Mouse (Mus musculus) c-Kit-positive CD71-positive TER-119-negative erythroid progenitor cells, embryonic 14.5 days (primary cell): ENCODE data around the gene Ccndbp1.
"Not testable (repeated sequence)": the region's sequence is repeated elsewhere in the genome, so short reads cannot be mapped to it uniquely, and the experiment has no call there.

ENCODE experiments used
- DNase-seq: peaks from one replicate; pipeline ENCODE4 v3.0.0-alpha.2; 2013; ENCODE audit warnings: low read depth

Ccndbp1 gene

GRCm38 (mm10) chr2:121007925-121008663, at the start of gene Ccndbp1:
Gene Ccndbp1 (plus strand): TSS chr2:121008403.
- peak; percentile 88 for DNase-seq

- DNase-seq = no peak
Observed at GRCm38 (mm10) chr2:120959363-120959762, 48.8 kb upstream of the Ccndbp1 start.

GRCm38 (mm10) chr2:120959827-120960226, 48.4 kb upstream of the Ccndbp1 start:
- no peak for DNase-seq

DNA sequence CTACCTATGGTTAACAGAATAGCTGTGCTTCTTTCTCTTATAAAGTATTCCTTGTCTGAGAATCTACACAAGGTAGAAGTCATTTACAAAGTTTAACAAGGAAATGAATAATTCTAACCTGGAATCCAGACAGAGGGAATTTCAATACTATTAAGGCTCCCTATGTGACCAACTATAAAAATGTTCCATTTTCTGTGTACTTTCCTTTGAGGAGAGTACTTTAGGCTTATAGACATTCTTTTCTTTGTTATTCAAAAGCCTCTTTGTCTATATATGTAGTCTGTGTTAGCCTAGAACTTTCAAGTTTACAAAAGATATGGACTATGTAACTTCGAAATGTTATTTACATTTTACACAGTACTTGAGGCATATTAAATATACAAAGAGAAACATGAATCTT, 47.9 kb upstream of the Ccndbp1 start:
- DNase-seq = no peak

- no peak for DNase-seq
Observed at GRCm38 (mm10) chr2:120963110-120963509, 45.1 kb upstream of the Ccndbp1 start.

GRCm38 (mm10) chr2:120965486-120965885, 42.7 kb upstream of the Ccndbp1 start:
- no peak for DNase-seq

DNA sequence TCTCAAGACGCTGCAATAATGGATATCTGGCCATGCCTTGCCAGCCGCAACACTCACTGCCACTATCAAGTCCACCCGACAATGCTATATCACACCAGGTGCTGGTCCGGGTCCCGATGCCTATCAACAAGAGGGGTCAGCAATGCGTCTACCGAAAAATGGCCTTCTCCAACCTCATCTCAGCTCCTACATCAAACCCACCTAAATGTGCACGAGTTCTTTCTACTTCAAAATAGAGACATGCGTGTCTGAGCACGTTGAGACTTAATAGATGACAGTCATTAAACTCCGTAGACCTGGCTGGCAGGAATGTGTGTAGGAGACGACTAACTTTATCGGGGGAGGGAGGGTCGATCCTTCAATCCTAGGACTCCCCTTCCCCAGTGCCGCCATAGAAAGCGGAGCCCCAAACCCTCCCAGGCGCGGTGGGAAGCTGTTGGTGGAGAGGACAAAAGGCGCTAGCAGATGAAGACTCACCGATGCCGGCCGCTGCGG, 38.1 kb upstream of the Ccndbp1 start:
- DNase-seq = peak; percentile 34

DNA sequence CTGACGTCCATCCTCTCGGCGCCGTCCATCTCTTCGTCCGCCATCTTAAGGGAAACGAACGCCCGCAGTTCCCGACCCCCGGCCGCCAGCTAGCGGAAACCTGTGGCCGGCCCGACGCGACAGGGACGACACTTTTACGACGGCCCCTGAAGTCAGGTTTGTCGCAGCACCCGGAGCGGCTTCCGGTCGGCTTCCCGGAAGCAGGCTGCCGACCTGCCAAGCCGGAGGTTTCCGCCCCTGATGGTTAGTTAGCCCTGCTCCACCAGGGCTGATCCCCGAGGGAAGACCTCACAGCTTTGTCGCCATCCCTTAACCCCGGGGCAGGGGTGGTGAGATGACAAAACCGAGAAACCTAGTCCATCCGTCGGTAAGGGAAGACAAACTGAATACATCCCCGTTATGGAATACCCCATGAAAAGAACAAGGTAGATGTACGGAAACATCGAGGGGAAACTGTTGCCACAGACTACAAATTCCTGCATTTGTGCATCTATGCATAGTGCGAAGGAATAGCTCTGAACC, 37.6 kb upstream of the Ccndbp1 start, which contains the start of gene Ubr1:
Gene Ubr1, minus strand, starts transcription at position 157 of the 522 bp plus-strand sequence.
- DNase-seq = peak; percentile 85

DNA sequence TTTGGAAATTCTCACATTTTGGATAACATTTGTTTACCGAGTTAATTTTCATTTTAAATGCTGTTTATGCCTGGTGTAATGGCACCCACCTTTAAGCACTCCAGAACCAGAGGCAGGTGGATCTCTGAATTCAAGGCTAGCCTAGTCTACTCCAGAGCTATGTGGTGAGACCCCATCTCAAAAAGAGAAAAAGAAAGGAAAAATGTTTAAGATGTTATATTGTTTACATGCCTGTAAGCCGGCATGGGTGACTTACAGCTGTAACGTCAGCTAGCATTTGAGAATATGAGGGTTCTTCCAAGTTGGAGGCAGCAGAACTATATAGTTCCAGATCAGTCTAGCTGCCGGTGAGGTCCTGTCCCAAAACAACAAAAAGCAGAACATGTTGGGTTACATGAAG, 36.4 kb upstream of the Ccndbp1 start:
- DNase-seq = no peak

- DNase-seq = not testable (repeated sequence)
Observed at GRCm38 (mm10) chr2:120972257-120972656, 35.9 kb upstream of the Ccndbp1 start.

DNA sequence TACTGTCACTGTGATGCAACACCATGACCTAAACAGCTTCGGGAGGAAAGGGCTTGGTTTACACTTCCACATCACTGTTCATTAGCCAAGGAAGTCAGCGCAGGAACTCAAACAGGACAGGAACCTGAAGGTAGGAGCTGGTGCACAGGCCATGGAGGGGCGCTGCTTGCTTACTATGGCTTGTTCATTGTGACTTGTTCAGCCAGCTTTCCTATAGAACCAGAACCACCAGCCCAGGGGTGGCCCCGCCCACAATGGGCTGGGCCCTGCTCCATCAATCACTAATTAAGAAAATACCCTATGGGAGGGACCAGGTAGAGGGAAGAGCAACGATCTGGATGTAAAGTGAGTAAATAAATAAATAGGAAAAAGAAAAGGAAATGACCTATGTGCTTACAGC, 35.2 kb upstream of the Ccndbp1 start:
- DNase-seq = no peak

GRCm38 (mm10) chr2:120976308-120976707, 31.9 kb upstream of the Ccndbp1 start:
- no peak for DNase-seq

- DNase-seq = peak; percentile 60
Observed at GRCm38 (mm10) chr2:120976990-120977925, 30.9 kb upstream of the Ccndbp1 start, which contains the start of gene Tmem62. Gene Tmem62 (plus strand): TSS chr2:120977017.

- DNase-seq = no peak
Observed at GRCm38 (mm10) chr2:120977926-120978692, 30.1 kb upstream of the Ccndbp1 start.

DNA sequence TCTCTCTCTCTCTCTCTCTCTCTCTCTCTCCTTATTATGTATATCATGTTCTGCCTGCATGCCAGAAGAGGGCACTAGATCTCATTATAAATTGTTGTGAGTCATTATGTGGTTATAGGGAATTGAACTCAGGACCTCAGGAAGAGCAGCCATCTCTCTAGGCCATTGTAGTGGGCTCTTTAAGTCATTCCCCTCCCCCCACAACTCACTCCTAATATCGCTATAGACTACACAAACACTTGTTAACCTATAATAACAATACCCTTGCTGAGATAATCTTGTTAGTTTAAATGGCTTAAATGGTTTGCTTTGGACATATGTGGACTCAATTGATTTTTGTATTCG, 29.5 kb upstream of the Ccndbp1 start:
- no peak for DNase-seq

- DNase-seq = no peak
Observed at GRCm38 (mm10) chr2:120979819-120980218, 28.4 kb upstream of the Ccndbp1 start.

DNA sequence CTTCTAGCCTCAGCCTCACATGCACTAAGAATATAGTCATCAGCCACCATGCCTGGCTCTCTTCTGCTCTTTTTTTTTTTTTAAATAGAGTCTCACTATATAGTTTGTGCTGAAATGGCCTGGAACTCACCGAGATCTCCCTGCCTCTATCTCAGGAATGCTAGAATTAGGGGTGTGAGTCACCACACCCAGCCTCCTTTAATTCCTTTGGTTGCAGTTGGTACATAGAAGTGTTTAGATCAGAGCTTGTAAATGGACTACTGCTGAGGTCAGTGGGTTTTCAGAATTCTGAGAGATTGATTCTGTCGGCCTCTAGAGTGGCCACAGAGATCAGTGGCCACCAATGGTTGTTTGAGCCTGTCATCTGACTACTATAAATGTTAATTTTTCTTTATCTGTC, 27.3 kb upstream of the Ccndbp1 start:
- no peak for DNase-seq

- DNase-seq = no peak
Observed at GRCm38 (mm10) chr2:120983611-120984010, 24.6 kb upstream of the Ccndbp1 start.

GRCm38 (mm10) chr2:120985241-120985640, 23.0 kb upstream of the Ccndbp1 start:
- no peak for DNase-seq

GRCm38 (mm10) chr2:120991196-120991595, 17.0 kb upstream of the Ccndbp1 start:
- DNase-seq = no peak

- not testable (repeated sequence) for DNase-seq
Observed at GRCm38 (mm10) chr2:120996607-120997006, 11.6 kb upstream of the Ccndbp1 start.

DNA sequence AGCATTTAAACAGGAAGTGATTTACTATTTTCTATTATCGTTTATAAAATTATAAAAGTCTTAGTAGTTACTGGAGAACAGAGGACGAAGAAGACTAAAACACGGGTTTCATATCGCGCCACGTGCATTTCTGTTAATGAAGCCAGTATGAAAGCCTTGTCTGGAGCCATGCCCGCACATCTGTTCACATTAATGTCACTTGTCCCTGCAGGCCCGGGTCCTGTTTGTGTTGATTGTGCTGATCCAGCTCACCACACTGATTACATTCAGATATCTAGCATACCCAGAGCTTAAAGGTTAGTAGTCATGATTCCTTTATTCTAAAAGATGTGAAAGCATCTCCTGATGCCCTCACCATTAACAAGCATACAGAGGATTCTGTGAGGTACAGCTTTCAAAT, 9.3 kb upstream of the Ccndbp1 start:
- DNase-seq = no peak
